Mouse (Mus musculus): ENCODE results near the gene Il1rap. TPM values are rescaled to one million over a fixed set of nuclear protein-coding genes. Genes with fewer than 3 reads are reported as not detected.

Il1rap gene
- 8.6 and 19.8 TPM in 2 replicates for total RNA-seq (2021)
- long read RNA-seq, experiment 1, full-length matches to known transcripts: 5 of 5 reads
- long read RNA-seq, experiment 1, partial matches to known transcripts: 0 of 5 reads
- long read RNA-seq, experiment 1, other reads (novel, unspliced or antisense): 0 of 5 reads
- long read RNA-seq, experiment 2, full-length matches to known transcripts: 9 of 13 reads
- long read RNA-seq, experiment 2, partial matches to known transcripts: 1 of 13 reads
- long read RNA-seq, experiment 2, other reads (novel, unspliced or antisense): 3 of 13 reads

- DNase-seq: peak; percentile 97
Measured at GRCm38 (mm10) chr16:26581048-26581912, at the start of gene Il1rap. TSS of gene Il1rap (plus strand) at chr16:26581704.

- no peak for DNase-seq
Measured at GRCm38 (mm10) chr16:26532287-26532686, 49.2 kb upstream of the Il1rap start.

GRCm38 (mm10) chr16:26546170-26546878 lies 35.2 kb upstream of the Il1rap start:
- DNase-seq: no peak

GRCm38 (mm10) chr16:26546879-26547206 lies 34.7 kb upstream of the Il1rap start:
- no peak for DNase-seq

- DNase-seq: no peak
Measured at GRCm38 (mm10) chr16:26549221-26549620, 32.3 kb upstream of the Il1rap start.

GRCm38 (mm10) chr16:26552234-26552633 lies 29.3 kb upstream of the Il1rap start:
- DNase-seq: no peak

GRCm38 (mm10) chr16:26558797-26559196 lies 22.7 kb upstream of the Il1rap start:
- DNase-seq: no peak

GRCm38 (mm10) chr16:26561743-26562142 lies 19.8 kb upstream of the Il1rap start:
- no peak for DNase-seq

GRCm38 (mm10) chr16:26562771-26563170 lies 18.7 kb upstream of the Il1rap start:
- no peak for DNase-seq

- DNase-seq: no peak
Measured at GRCm38 (mm10) chr16:26569387-26569978, 12.0 kb upstream of the Il1rap start.

GRCm38 (mm10) chr16:26571836-26572235 lies 9.7 kb upstream of the Il1rap start:
- DNase-seq: no peak

GRCm38 (mm10) chr16:26574173-26574572 lies 7.3 kb upstream of the Il1rap start:
- DNase-seq: no peak

GRCm38 (mm10) chr16:26581913-26582376 lies 441 bp downstream of the Il1rap start:
- peak; percentile 39 for DNase-seq

GRCm38 (mm10) chr16:26585806-26586205 lies 4.3 kb downstream of the Il1rap start:
- DNase-seq: no peak

- no peak for DNase-seq
Measured at GRCm38 (mm10) chr16:26590897-26591570, 9.5 kb downstream of the Il1rap start.

GRCm38 (mm10) chr16:26596440-26596839 lies 14.9 kb downstream of the Il1rap start:
- DNase-seq: no peak

GRCm38 (mm10) chr16:26597307-26597706 lies 15.8 kb downstream of the Il1rap start:
- peak; percentile 49 for DNase-seq

- DNase-seq: no peak
Measured at GRCm38 (mm10) chr16:26598591-26598990, 17.1 kb downstream of the Il1rap start.

- DNase-seq: no peak
Measured at GRCm38 (mm10) chr16:26601482-26601881, 20.0 kb downstream of the Il1rap start.

- no peak for DNase-seq
Measured at GRCm38 (mm10) chr16:26604621-26605020, 23.1 kb downstream of the Il1rap start.

GRCm38 (mm10) chr16:26608003-26608402 lies 26.5 kb downstream of the Il1rap start:
- DNase-seq: no peak

GRCm38 (mm10) chr16:26610508-26610907 lies 29.0 kb downstream of the Il1rap start:
- no peak for DNase-seq
